Mouse (Mus musculus): ENCODE measurements around the gene Fscn1. TPM values are rescaled to one million over a fixed set of nuclear protein-coding genes. Genes with fewer than 3 reads are reported as not detected.

The Fscn1 gene
- polyA plus RNA-seq, 1 experiment from 2014 or later = 201 TPM

- H3K36me3 ChIP-seq = peaks cover 26% of the 10 kb centered on the region
- no peak overlapping the region for H3K27ac ChIP-seq (ENCODE audit: poor library complexity, severe bottlenecking)
- H3K9ac ChIP-seq = no peak overlapping the region
- no peak overlapping the region for H3K4me3 ChIP-seq
- 41% methylated on average over 5 of the region's 5 CpGs for WGBS
- no peaks in the 10 kb centered on the region for H3K27me3 ChIP-seq (replicated peaks)
- peaks cover 18% of the 10 kb centered on the region for H3K4me1 ChIP-seq (replicated peaks)
- no peak for ATAC-seq (ENCODE audit: insufficient number of reproducible peaks, low FRiP score)
- H3K9me3 ChIP-seq (replicated peaks) = no peaks in the 10 kb centered on the region
- H3K4me2 ChIP-seq = no peak overlapping the region
Measured at GRCm38 (mm10) chr5:142976516-142976915, 16.4 kb downstream of the Fscn1 start.

GRCm38 (mm10) chr5:142982046-142982801 is 22.1 kb downstream of the Fscn1 start:
- Histone ChIP-seq H3K36me3 (no peaks in the 10 kb centered on the region), H3K4me1 (replicated peaks) (peaks cover 15% of the 10 kb centered on the region), H3K9me3 (replicated peaks) (0 out of 2 replicates have a peak, but pooled peaks cover under 1% of the 10 kb centered on the region), H3K4me2 (no peak overlapping the region), H3K27ac (ENCODE audit: poor library complexity, severe bottlenecking) (peak overlapping the region; percentile 74), H3K9ac (no peak overlapping the region), H3K4me3 (no peak overlapping the region), H3K27me3 (replicated peaks) (no peaks in the 10 kb centered on the region)
- peak; percentile 74 for ATAC-seq (ENCODE audit: insufficient number of reproducible peaks, low FRiP score)
- 47% methylated on average over 16 of the region's 16 CpGs for WGBS

- ATAC-seq (ENCODE audit: insufficient number of reproducible peaks, low FRiP score) = no peak
- H3K4me3 ChIP-seq = no peak overlapping the region
- no peaks in the 10 kb centered on the region for H3K27me3 ChIP-seq (replicated peaks)
- 35% methylated on average over 8 of the region's 8 CpGs for WGBS
- no peak overlapping the region for H3K27ac ChIP-seq (ENCODE audit: poor library complexity, severe bottlenecking)
- no peaks in the 10 kb centered on the region for H3K36me3 ChIP-seq
- no peak overlapping the region for H3K9ac ChIP-seq
- 0 out of 2 replicates have a peak, but pooled peaks cover 3% of the 10 kb centered on the region for H3K9me3 ChIP-seq (replicated peaks)
- H3K4me2 ChIP-seq = no peak overlapping the region
- peaks cover 15% of the 10 kb centered on the region for H3K4me1 ChIP-seq (replicated peaks)
Measured at GRCm38 (mm10) chr5:142983174-142983573, 23.0 kb downstream of the Fscn1 start.

GRCm38 (mm10) chr5:142984271-142984670 is 24.1 kb downstream of the Fscn1 start:
- no peak overlapping the region for H3K4me3 ChIP-seq
- H3K4me2 ChIP-seq = no peak overlapping the region
- no peaks in the 10 kb centered on the region for H3K36me3 ChIP-seq
- peaks cover 18% of the 10 kb centered on the region for H3K4me1 ChIP-seq (replicated peaks)
- H3K27ac ChIP-seq (ENCODE audit: poor library complexity, severe bottlenecking) = no peak overlapping the region
- no peaks in the 10 kb centered on the region for H3K27me3 ChIP-seq (replicated peaks)
- ATAC-seq (ENCODE audit: insufficient number of reproducible peaks, low FRiP score) = no peak
- 79% methylated on average over 10 of the region's 10 CpGs for WGBS
- no peak overlapping the region for H3K9ac ChIP-seq
- H3K9me3 ChIP-seq (replicated peaks) = 0 out of 2 replicates have a peak, but pooled peaks cover 3% of the 10 kb centered on the region

- no peak for ATAC-seq (ENCODE audit: insufficient number of reproducible peaks, low FRiP score)
- Histone ChIP-seq H3K4me1 (replicated peaks) (peaks cover 4% of the 10 kb centered on the region), H3K9me3 (replicated peaks) (0 out of 2 replicates have a peak, but pooled peaks cover 3% of the 10 kb centered on the region), H3K36me3 (peaks cover 38% of the 10 kb centered on the region), H3K4me2 (no peak overlapping the region), H3K27me3 (replicated peaks) (no peaks in the 10 kb centered on the region), H3K9ac (no peak overlapping the region), H3K4me3 (no peak overlapping the region), H3K27ac (ENCODE audit: poor library complexity, severe bottlenecking) (no peak overlapping the region)
- 84% methylated on average over 5 of the region's 5 CpGs for WGBS
Measured at GRCm38 (mm10) chr5:142988520-142988919, 28.4 kb downstream of the Fscn1 start.

- Histone ChIP-seq H3K27me3 (replicated peaks) (no peaks in the 10 kb centered on the region), H3K9me3 (replicated peaks) (0 out of 2 replicates have a peak, but pooled peaks cover 3% of the 10 kb centered on the region), H3K4me1 (replicated peaks) (peaks cover 4% of the 10 kb centered on the region), H3K36me3 (peaks cover 44% of the 10 kb centered on the region), H3K4me3 (no peak overlapping the region), H3K4me2 (no peak overlapping the region), H3K9ac (no peak overlapping the region), H3K27ac (ENCODE audit: poor library complexity, severe bottlenecking) (no peak overlapping the region)
- 75% methylated on average over 3 of the region's 3 CpGs for WGBS
- ATAC-seq (ENCODE audit: insufficient number of reproducible peaks, low FRiP score) = no peak
Measured at GRCm38 (mm10) chr5:142989167-142989566, 29.0 kb downstream of the Fscn1 start.

GRCm38 (mm10) chr5:142994746-142995145 is 34.6 kb downstream of the Fscn1 start:
- Histone ChIP-seq H3K4me1 (replicated peaks) (peaks cover 23% of the 10 kb centered on the region), H3K9me3 (replicated peaks) (no peaks in the 10 kb centered on the region), H3K9ac (no peak overlapping the region), H3K4me2 (no peak overlapping the region), H3K27me3 (replicated peaks) (no peaks in the 10 kb centered on the region), H3K27ac (ENCODE audit: poor library complexity, severe bottlenecking) (no peak overlapping the region), H3K36me3 (peaks cover 45% of the 10 kb centered on the region), H3K4me3 (no peak overlapping the region)
- 89% methylated on average over 2 of the region's 2 CpGs for WGBS
- no peak for ATAC-seq (ENCODE audit: insufficient number of reproducible peaks, low FRiP score)

- peak overlapping the region; percentile 63 for H3K27ac ChIP-seq (ENCODE audit: poor library complexity, severe bottlenecking)
Measured at GRCm38 (mm10) chr5:142997526-142997925, 37.4 kb downstream of the Fscn1 start.

GRCm38 (mm10) chr5:142998171-142998570 is 38.0 kb downstream of the Fscn1 start:
- peaks cover 52% of the 10 kb centered on the region for H3K4me1 ChIP-seq (replicated peaks)
- 0 out of 2 replicates have a peak overlapping the region, but pooled peaks have one; percentile 12 for H3K9ac ChIP-seq
- peak; percentile 41; the same call in 1 of the 2 replicates for ATAC-seq (ENCODE audit: insufficient number of reproducible peaks, low FRiP score)
- H3K4me2 ChIP-seq = no peak overlapping the region
- H3K9me3 ChIP-seq (replicated peaks) = no peaks in the 10 kb centered on the region
- no peaks in the 10 kb centered on the region for H3K27me3 ChIP-seq (replicated peaks)
- no peak overlapping the region for H3K4me3 ChIP-seq
- 52% methylated on average over 2 of the region's 2 CpGs for WGBS
- H3K36me3 ChIP-seq = peaks cover 16% of the 10 kb centered on the region
- H3K27ac ChIP-seq (ENCODE audit: poor library complexity, severe bottlenecking) = peak overlapping the region; percentile 63

More at GRCm38 (mm10) chr5:142997526-142997925, 37.4 kb downstream of the Fscn1 start:
- Histone ChIP-seq H3K4me2 (no peak overlapping the region), H3K27me3 (replicated peaks) (no peaks in the 10 kb centered on the region), H3K4me3 (no peak overlapping the region), H3K36me3 (peaks cover 19% of the 10 kb centered on the region), H3K9ac (0 out of 2 replicates have a peak overlapping the region, but pooled peaks have one; percentile 31), H3K9me3 (replicated peaks) (no peaks in the 10 kb centered on the region), H3K4me1 (replicated peaks) (peaks cover 48% of the 10 kb centered on the region)
- WGBS = 69% methylated on average over 9 of the region's 9 CpGs
- no peak for ATAC-seq (ENCODE audit: insufficient number of reproducible peaks, low FRiP score)

GRCm38 (mm10) chr5:143000091-143000490 is 39.9 kb downstream of the Fscn1 start:
- 0 out of 2 replicates have a peak overlapping the region, but pooled peaks have one; percentile 16 for H3K9ac ChIP-seq
- H3K9me3 ChIP-seq (replicated peaks) = no peaks in the 10 kb centered on the region
- H3K27ac ChIP-seq (ENCODE audit: poor library complexity, severe bottlenecking) = peak overlapping the region; percentile 87
- peak overlapping the region; percentile 29 for H3K4me2 ChIP-seq
- 24% methylated on average over 4 of the region's 4 CpGs for WGBS
- peaks cover 12% of the 10 kb centered on the region for H3K36me3 ChIP-seq
- peak; percentile 22; the same call in 1 of the 2 replicates for ATAC-seq (ENCODE audit: insufficient number of reproducible peaks, low FRiP score)
- H3K4me3 ChIP-seq = no peak overlapping the region
- H3K4me1 ChIP-seq (replicated peaks) = peaks cover 52% of the 10 kb centered on the region
- H3K27me3 ChIP-seq (replicated peaks) = no peaks in the 10 kb centered on the region

- Histone ChIP-seq H3K9me3 (replicated peaks) (no peaks in the 10 kb centered on the region), H3K27ac (ENCODE audit: poor library complexity, severe bottlenecking) (peak overlapping the region; percentile 87), H3K9ac (peak overlapping the region; percentile 47), H3K4me1 (replicated peaks) (peaks cover 52% of the 10 kb centered on the region), H3K36me3 (peaks cover 12% of the 10 kb centered on the region), H3K27me3 (replicated peaks) (no peaks in the 10 kb centered on the region), H3K4me3 (no peak overlapping the region), H3K4me2 (peak overlapping the region; percentile 29)
- peak; percentile 56; the same call in 1 of the 2 replicates for ATAC-seq (ENCODE audit: insufficient number of reproducible peaks, low FRiP score)
- 43% methylated on average over 9 of the region's 9 CpGs for WGBS
Measured at GRCm38 (mm10) chr5:143000654-143001500, 40.7 kb downstream of the Fscn1 start.

Measured in heart, embryonic 12.5 days (tissue).